Mouse (Mus musculus): Measurements from ENCODE around the gene Banf2.

GRCm38 (mm10) chr2:144006686-144007085 lies 26.2 kb upstream of the Banf2 start:
- TF ChIP-seq CTCF (IDR thresholded peaks at IDR 0.05; ENCODE audit: low read depth, low read length) (no peak), EP300 (IDR thresholded peaks at IDR 0.05; ENCODE audit: insufficient read depth, low read depth, low read length) (no peak)

Data from ES-Bruce4 (cell line).